Mouse (Mus musculus) forebrain, embryonic 14.5 days (tissue): ENCODE data around the gene Plcg2. TPM values are rescaled to one million over a fixed set of nuclear protein-coding genes. Genes with fewer than 3 reads are reported as not detected.
A peak's percentile ranks its signal among the peaks of the same experiment; 100 is the strongest.

Experiments used
- ATAC-seq: fragments of 200-750 bp; cut with Nextera tagmentation; 2 replicates; pipeline ENCODE4 v1.8.0; 2017; ENCODE audit warnings: mild to moderate bottlenecking, moderate library complexity
- DNase-seq: peaks from one replicate; pipeline ENCODE4 v3.0.0-alpha.2; 2015; ENCODE audit warnings: low spot score
- H3K27ac ChIP-seq: fragments of 300-500 bp; sonication (generic); 2 replicates; pipeline ENCODE4 v1.5.1; 2014; ENCODE audit warnings: low read depth, mild to moderate bottlenecking, control low read depth, low read length, moderate library complexity
- H3K27me3 ChIP-seq: fragments of 300-500 bp; sonication (generic); replicated peaks from 2 replicates; pipeline ENCODE4 v1.6.1; 2014; ENCODE audit warnings: low read length, control low read depth, mixed read lengths; ENCODE audit not compliant: control insufficient read depth, insufficient read depth
- H3K36me3 ChIP-seq: fragments of 300-500 bp; sonication (generic); 2 replicates; pipeline ENCODE4 v1.6.1; 2014; ENCODE audit warnings: low read length, control low read depth; ENCODE audit not compliant: control insufficient read depth, insufficient read depth
- H3K4me1 ChIP-seq: fragments of 300-500 bp; sonication (generic); 2 replicates; pipeline ENCODE4 v1.6.1; 2014; ENCODE audit warnings: antibody characterized with exemption, low read length, control low read depth; ENCODE audit not compliant: control insufficient read depth, insufficient read depth
- H3K4me2 ChIP-seq: fragments of 300-500 bp; sonication (generic); 2 replicates; pipeline ENCODE4 v1.6.1; 2014; ENCODE audit warnings: mild to moderate bottlenecking, control low read depth, low read length
- H3K4me3 ChIP-seq: fragments of 300-500 bp; sonication (generic); 2 replicates; pipeline ENCODE4 v1.5.1; 2014; ENCODE audit warnings: low read depth, low read length, control low read depth
- H3K9ac ChIP-seq: fragments of 300-500 bp; sonication (generic); 2 replicates; pipeline ENCODE4 v1.6.1; 2014; ENCODE audit warnings: mild to moderate bottlenecking, low read length, control low read depth, moderate library complexity
- H3K9me3 ChIP-seq: fragments of 300-500 bp; sonication (generic); replicated peaks from 2 replicates; pipeline ENCODE4 v1.6.1; 2016; ENCODE audit warnings: low read length, control low read depth, mixed read lengths; ENCODE audit not compliant: control insufficient read depth
- WGBS: fragments of 180-500 bp; shearing (Covaris S2); extraction: QIAGEN DNeasy Blood & Tissue Kit; methylation state at CpG from one replicate; pipeline ENCODE4 v1.1.7; 2014; 5-methylcytosine and 5-hydroxymethylcytosine counted together
- polyA plus RNA-seq: library from polyadenylated mRNA; unstranded; fragments of >200 nt; fragmentation: Nextera tagmentation; extraction: Ambion mirVana; gene quantifications from 2 replicates; pipeline ENCODE4 v1.2.1, GENCODE M21; 2014

Plcg2 gene
- polyA plus RNA-seq, 1 experiment from 2014 or later: 0.58 TPM

GRCm38 (mm10) chr8:117610506-117610905 lies 112.4 kb downstream of the Plcg2 start:
- no peak for DNase-seq
- no peak overlapping the region for H3K4me2 ChIP-seq
- H3K27me3 ChIP-seq: no peaks in the 10 kb centered on the region
- no peaks in the 10 kb centered on the region for H3K4me1 ChIP-seq
- no peak overlapping the region for H3K4me3 ChIP-seq
- no peak overlapping the region for H3K27ac ChIP-seq
- H3K9me3 ChIP-seq: no peaks in the 10 kb centered on the region
- no peaks in the 10 kb centered on the region for H3K36me3 ChIP-seq
- ATAC-seq: no peak
- no peak overlapping the region for H3K9ac ChIP-seq
- 96% methylated on average over 10 of the region's 10 CpGs for WGBS

DNA sequence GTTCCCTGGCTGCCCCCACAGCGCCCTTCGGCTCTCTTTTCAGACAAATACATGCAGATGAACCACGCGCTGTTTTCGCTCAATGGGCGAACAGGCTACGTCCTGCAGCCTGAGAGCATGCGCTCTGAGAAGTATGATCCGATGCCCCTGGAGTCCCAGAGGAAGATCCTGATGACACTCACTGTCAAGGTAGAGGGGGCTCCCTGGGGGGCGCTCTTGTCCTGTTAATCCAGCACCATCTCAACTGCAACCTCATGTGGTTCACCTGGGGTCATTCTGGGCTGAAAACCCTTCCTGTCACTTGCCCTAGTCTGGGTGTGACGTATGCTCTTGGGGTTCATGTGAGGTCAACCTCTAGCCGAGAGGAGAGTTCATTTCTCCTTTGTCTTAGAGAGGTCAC lies 114.8 kb downstream of the Plcg2 start:
- Histone ChIP-seq H3K27ac (no peak overlapping the region), H3K9ac (no peak overlapping the region), H3K4me2 (no peak overlapping the region), H3K36me3 (no peaks in the 10 kb centered on the region), H3K9me3 (no peaks in the 10 kb centered on the region; the same call in 1 of the 2 replicates), H3K27me3 (no peaks in the 10 kb centered on the region), H3K4me1 (no peaks in the 10 kb centered on the region), H3K4me3 (no peak overlapping the region)
- DNase-seq: no peak
- WGBS: 87% methylated on average over 12 of the region's 12 CpGs
- ATAC-seq: no peak

- ATAC-seq: peak; percentile 68
- 70% methylated on average over 14 of the region's 14 CpGs for WGBS
- no peaks in the 10 kb centered on the region for H3K36me3 ChIP-seq
Observed at GRCm38 (mm10) chr8:117626040-117626838, 128.1 kb downstream of the Plcg2 start.

GRCm38 (mm10) chr8:117627096-117627495 lies 129.0 kb downstream of the Plcg2 start:
- H3K9ac ChIP-seq: no peak overlapping the region
- H3K27ac ChIP-seq: no peak overlapping the region
- no peak overlapping the region for H3K4me2 ChIP-seq
- DNase-seq (no peak), ATAC-seq (no peak)
- no peaks in the 10 kb centered on the region for H3K9me3 ChIP-seq
- WGBS: 64% methylated on average over 9 of the region's 9 CpGs
- no peaks in the 10 kb centered on the region for H3K4me1 ChIP-seq
- no peaks in the 10 kb centered on the region for H3K27me3 ChIP-seq
- H3K4me3 ChIP-seq: no peak overlapping the region
- H3K36me3 ChIP-seq: no peaks in the 10 kb centered on the region

More at GRCm38 (mm10) chr8:117626040-117626838, 128.1 kb downstream of the Plcg2 start:
- Histone ChIP-seq H3K9ac (no peak overlapping the region), H3K4me2 (no peak overlapping the region), H3K4me1 (no peaks in the 10 kb centered on the region), H3K27me3 (no peaks in the 10 kb centered on the region), H3K4me3 (no peak overlapping the region), H3K27ac (no peak overlapping the region), H3K9me3 (no peaks in the 10 kb centered on the region)
- DNase-seq: peak; percentile 84

DNA sequence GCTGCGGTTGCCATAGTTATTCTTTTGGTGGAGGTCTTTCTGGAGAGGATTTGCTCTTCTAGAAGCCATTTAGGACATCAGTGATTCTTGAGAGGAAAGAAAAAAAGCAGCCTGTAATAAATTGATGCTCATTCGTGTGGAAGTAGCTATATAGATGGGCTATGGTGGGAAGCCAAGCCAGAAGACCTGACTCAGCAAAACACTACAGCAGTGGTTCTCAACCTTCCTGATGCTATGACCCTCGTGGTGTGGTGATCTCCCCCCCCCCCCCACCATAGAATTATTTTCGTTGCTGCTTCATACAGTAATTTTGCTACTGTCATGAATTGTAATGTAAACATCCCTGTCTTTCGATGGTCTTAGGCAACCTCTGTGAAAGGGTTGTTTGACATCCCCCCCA lies 134.4 kb downstream of the Plcg2 start:
- no peaks in the 10 kb centered on the region for H3K27me3 ChIP-seq
- no peak overlapping the region for H3K4me2 ChIP-seq
- no peak overlapping the region for H3K27ac ChIP-seq
- H3K9ac ChIP-seq: no peak overlapping the region
- no peaks in the 10 kb centered on the region for H3K36me3 ChIP-seq
- no peak overlapping the region for H3K4me3 ChIP-seq
- WGBS: 87% methylated on average over 5 of the region's 5 CpGs
- no peaks in the 10 kb centered on the region for H3K4me1 ChIP-seq
- ATAC-seq (no peak), DNase-seq (no peak)
- H3K9me3 ChIP-seq: no peaks in the 10 kb centered on the region

DNA sequence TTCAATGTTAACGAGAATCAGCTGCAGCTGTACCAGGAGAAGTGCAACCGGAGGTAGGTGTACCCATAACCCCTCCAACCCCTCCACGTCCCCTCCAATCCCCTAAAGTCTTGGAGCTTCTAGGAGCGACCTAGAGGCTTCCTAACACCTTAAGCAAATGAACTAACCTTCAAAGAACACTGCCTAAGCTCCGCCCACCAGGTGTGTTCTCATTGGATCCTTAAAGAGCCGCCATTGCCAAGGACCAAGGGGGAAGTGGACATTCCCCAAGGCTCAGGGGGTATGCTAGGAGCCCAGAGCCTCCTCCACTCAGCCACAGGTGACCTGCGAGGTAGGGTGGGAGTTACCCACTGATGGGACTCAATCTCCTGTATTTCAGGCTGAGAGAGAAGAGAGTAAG lies 136.3 kb downstream of the Plcg2 start:
- ATAC-seq: no peak
- WGBS: 89% methylated on average over 7 of the region's 7 CpGs

GRCm38 (mm10) chr8:117637462-117637861 lies 139.4 kb downstream of the Plcg2 start:
- WGBS: 58% methylated on average over 3 of the region's 3 CpGs
- Histone ChIP-seq H3K27ac (no peak overlapping the region), H3K36me3 (no peaks in the 10 kb centered on the region), H3K4me1 (no peaks in the 10 kb centered on the region), H3K9ac (no peak overlapping the region), H3K27me3 (no peaks in the 10 kb centered on the region), H3K4me3 (no peak overlapping the region), H3K4me2 (no peak overlapping the region), H3K9me3 (no peaks in the 10 kb centered on the region)
- DNase-seq (no peak), ATAC-seq (no peak)

More for the DNA sequence above, 136.3 kb downstream of the Plcg2 start:
- H3K9ac ChIP-seq: no peak overlapping the region
- no peak overlapping the region for H3K27ac ChIP-seq
- no peaks in the 10 kb centered on the region for H3K4me1 ChIP-seq
- H3K4me2 ChIP-seq: no peak overlapping the region
- H3K4me3 ChIP-seq: no peak overlapping the region
- H3K9me3 ChIP-seq: no peaks in the 10 kb centered on the region
- no peak for DNase-seq
- H3K27me3 ChIP-seq: no peaks in the 10 kb centered on the region
- H3K36me3 ChIP-seq: no peaks in the 10 kb centered on the region

- ATAC-seq: no peak
- Histone ChIP-seq H3K4me1 (no peaks in the 10 kb centered on the region), H3K4me3 (no peak overlapping the region), H3K27me3 (no peaks in the 10 kb centered on the region), H3K27ac (no peak overlapping the region), H3K9me3 (no peaks in the 10 kb centered on the region), H3K4me2 (no peak overlapping the region), H3K9ac (no peak overlapping the region), H3K36me3 (no peaks in the 10 kb centered on the region)
- DNase-seq: no peak
- WGBS: 98% methylated on average over 9 of the region's 9 CpGs
Observed at GRCm38 (mm10) chr8:117639631-117640030, 141.5 kb downstream of the Plcg2 start.

- H3K27ac ChIP-seq: no peak overlapping the region
- DNase-seq: no peak
- H3K4me2 ChIP-seq: no peak overlapping the region
- 0 out of 2 replicates have a peak, but pooled peaks cover 2% of the 10 kb centered on the region for H3K9me3 ChIP-seq
- no peak overlapping the region for H3K4me3 ChIP-seq
- no peaks in the 10 kb centered on the region for H3K4me1 ChIP-seq
- ATAC-seq: no peak
- H3K36me3 ChIP-seq: no peaks in the 10 kb centered on the region
- no peak overlapping the region for H3K9ac ChIP-seq
- WGBS: 80% methylated on average over 5 of the region's 5 CpGs
- H3K27me3 ChIP-seq: no peaks in the 10 kb centered on the region
Observed at GRCm38 (mm10) chr8:117645486-117645885, 147.4 kb downstream of the Plcg2 start.
